Mouse (Mus musculus) liver, embryonic 12.5 days (tissue): ENCODE measurements around the gene Mtmr10. TPM values are rescaled to one million over a fixed set of nuclear protein-coding genes. Genes with fewer than 3 reads are reported as not detected.

Source experiments
- ATAC-seq: fragments of 200-750 bp; cut with Nextera tagmentation; 2 replicates; pipeline ENCODE4 v1.8.0; 2017; ENCODE audit warnings: moderate number of reproducible peaks, mild to moderate bottlenecking, moderate library complexity
- H3K27ac ChIP-seq: fragments of 300-500 bp; sonication (generic); 2 replicates; pipeline ENCODE4 v1.5.1; 2016; ENCODE audit warnings: mild to moderate bottlenecking
- H3K27me3 ChIP-seq: fragments of 300-500 bp; sonication (generic); replicated peaks from 2 replicates; pipeline ENCODE4 v1.6.1; 2016; ENCODE audit warnings: mild to moderate bottlenecking, moderate library complexity
- H3K36me3 ChIP-seq: fragments of 300-500 bp; sonication (generic); 2 replicates; pipeline ENCODE4 v1.6.1; 2016; ENCODE audit warnings: mild to moderate bottlenecking, moderate library complexity
- H3K4me1 ChIP-seq: fragments of 300-500 bp; sonication (generic); 2 replicates; pipeline ENCODE4 v1.6.1; 2016
- H3K4me2 ChIP-seq: fragments of 300-500 bp; sonication (generic); 2 replicates; pipeline ENCODE4 v1.6.1; 2016; ENCODE audit warnings: mild to moderate bottlenecking, moderate library complexity
- H3K4me3 ChIP-seq: fragments of 300-500 bp; sonication (generic); 2 replicates; pipeline ENCODE4 v1.5.1; 2016; ENCODE audit warnings: mild to moderate bottlenecking, moderate library complexity
- H3K9ac ChIP-seq: fragments of 300-500 bp; sonication (generic); 2 replicates; pipeline ENCODE4 v1.6.1; 2016; ENCODE audit warnings: mild to moderate bottlenecking, moderate library complexity
- H3K9me3 ChIP-seq: fragments of 300-500 bp; sonication (generic); replicated peaks from 2 replicates; pipeline ENCODE4 v1.6.1; 2016; ENCODE audit warnings: mild to moderate bottlenecking, moderate library complexity
- WGBS: fragments of 180-500 bp; shearing (Covaris S2); methylation state at CpG from one replicate; pipeline ENCODE4 v1.1.7; 2016; ENCODE audit not compliant: insufficient replicate concordance; 5-methylcytosine and 5-hydroxymethylcytosine counted together
- polyA plus RNA-seq: library from polyadenylated mRNA; unstranded; fragments of >200 nt; fragmentation: Nextera tagmentation; extraction: Ambion mirVana; gene quantifications from 2 replicates; pipeline ENCODE4 v1.2.1, GENCODE M21; 2016

Mtmr10 gene
- polyA plus RNA-seq, 1 experiment from 2014 or later: 4.1 TPM

GRCm38 (mm10) chr7:64356661-64357060 is 69.2 kb downstream of the Mtmr10 start:
- Histone ChIP-seq H3K27me3 (no peaks in the 10 kb centered on the region), H3K4me3 (no peak overlapping the region), H3K4me2 (no peak overlapping the region), H3K4me1 (peaks cover 10% of the 10 kb centered on the region), H3K9me3 (no peaks in the 10 kb centered on the region), H3K9ac (no peak overlapping the region), H3K36me3 (peaks cover 66% of the 10 kb centered on the region), H3K27ac (no peak overlapping the region)
- 77% methylated on average over 5 of the region's 5 CpGs for WGBS
- ATAC-seq: no peak

DNA sequence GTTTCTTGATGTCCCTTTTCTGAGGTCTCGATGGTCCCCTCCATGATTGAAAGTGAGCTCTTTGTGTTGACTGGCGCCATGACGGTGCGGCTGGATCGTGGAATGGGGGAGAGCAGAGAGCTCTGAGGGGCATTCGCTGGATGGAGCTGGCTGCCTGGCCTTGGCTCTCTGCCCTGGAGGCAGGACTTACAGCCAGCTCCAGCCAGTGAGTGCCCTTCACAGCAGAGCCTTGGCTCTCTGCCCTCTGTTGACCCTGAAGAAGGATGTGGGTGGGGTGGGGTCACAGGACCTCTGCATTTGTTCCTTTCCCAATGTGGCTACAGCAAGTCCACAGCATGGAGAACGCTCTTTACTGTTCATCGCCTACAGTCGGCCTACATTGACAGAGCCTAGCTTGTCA is 70.0 kb downstream of the Mtmr10 start:
- H3K36me3 ChIP-seq: peaks cover 72% of the 10 kb centered on the region
- WGBS: 85% methylated on average over 9 of the region's 9 CpGs
- H3K9me3 ChIP-seq: no peaks in the 10 kb centered on the region
- H3K27ac ChIP-seq: no peak overlapping the region
- H3K4me2 ChIP-seq: no peak overlapping the region
- no peak overlapping the region for H3K9ac ChIP-seq
- peaks cover 10% of the 10 kb centered on the region for H3K4me1 ChIP-seq
- no peak overlapping the region for H3K4me3 ChIP-seq
- no peak for ATAC-seq
- no peaks in the 10 kb centered on the region for H3K27me3 ChIP-seq

GRCm38 (mm10) chr7:64358666-64359065 is 71.2 kb downstream of the Mtmr10 start:
- WGBS: 75% methylated on average over 6 of the region's 6 CpGs
- H3K4me3 ChIP-seq: no peak overlapping the region

GRCm38 (mm10) chr7:64359943-64360585 is 72.6 kb downstream of the Mtmr10 start:
- WGBS: 75% methylated on average over 20 of the region's 20 CpGs
- no peak for ATAC-seq
- no peak overlapping the region for H3K27ac ChIP-seq

More at GRCm38 (mm10) chr7:64358666-64359065, 71.2 kb downstream of the Mtmr10 start:
- Histone ChIP-seq H3K4me2 (no peak overlapping the region), H3K36me3 (peaks cover 72% of the 10 kb centered on the region), H3K4me1 (peaks cover 10% of the 10 kb centered on the region), H3K27ac (no peak overlapping the region), H3K27me3 (no peaks in the 10 kb centered on the region), H3K9me3 (no peaks in the 10 kb centered on the region), H3K9ac (no peak overlapping the region)
- ATAC-seq: no peak

GRCm38 (mm10) chr7:64360586-64360945 is 73.1 kb downstream of the Mtmr10 start:
- H3K36me3 ChIP-seq: peaks cover 83% of the 10 kb centered on the region
- peaks cover 10% of the 10 kb centered on the region for H3K4me1 ChIP-seq
- H3K4me3 ChIP-seq: no peak overlapping the region
- WGBS: 66% methylated on average over 3 of the region's 3 CpGs
- no peaks in the 10 kb centered on the region for H3K9me3 ChIP-seq
- ATAC-seq: no peak
- H3K4me2 ChIP-seq: no peak overlapping the region
- H3K27ac ChIP-seq: 0 out of 2 replicates have a peak overlapping the region, but pooled peaks have one; percentile 1
- H3K27me3 ChIP-seq: no peaks in the 10 kb centered on the region
- 0 out of 2 replicates have a peak overlapping the region, but pooled peaks have one; percentile 22 for H3K9ac ChIP-seq

More at GRCm38 (mm10) chr7:64359943-64360585, 72.6 kb downstream of the Mtmr10 start:
- Histone ChIP-seq H3K9ac (0 out of 2 replicates have a peak overlapping the region, but pooled peaks have one; percentile 22), H3K4me2 (no peak overlapping the region), H3K27me3 (no peaks in the 10 kb centered on the region), H3K4me1 (peaks cover 10% of the 10 kb centered on the region), H3K4me3 (no peak overlapping the region), H3K9me3 (no peaks in the 10 kb centered on the region), H3K36me3 (peaks cover 81% of the 10 kb centered on the region)

GRCm38 (mm10) chr7:64365863-64366262 is 78.4 kb downstream of the Mtmr10 start:
- WGBS: 88% methylated on average over 5 of the region's 5 CpGs
- Histone ChIP-seq H3K9me3 (no peaks in the 10 kb centered on the region), H3K4me3 (no peak overlapping the region), H3K36me3 (peaks cover 76% of the 10 kb centered on the region), H3K4me1 (peaks cover under 1% of the 10 kb centered on the region; the same call in 1 of the 2 replicates), H3K27me3 (no peaks in the 10 kb centered on the region), H3K4me2 (no peak overlapping the region), H3K9ac (no peak overlapping the region), H3K27ac (no peak overlapping the region)
- ATAC-seq: no peak

- H3K9me3 ChIP-seq: no peaks in the 10 kb centered on the region
- H3K4me2 ChIP-seq: no peak overlapping the region
- WGBS: 82% methylated on average over 6 of the region's 6 CpGs
- no peak for ATAC-seq
- no peaks in the 10 kb centered on the region for H3K27me3 ChIP-seq
- no peak overlapping the region for H3K9ac ChIP-seq
- H3K27ac ChIP-seq: no peak overlapping the region
- H3K4me1 ChIP-seq: peaks cover 6% of the 10 kb centered on the region
- no peak overlapping the region for H3K4me3 ChIP-seq
- H3K36me3 ChIP-seq: peaks cover 39% of the 10 kb centered on the region
Measured at GRCm38 (mm10) chr7:64369841-64370240, 82.4 kb downstream of the Mtmr10 start.

GRCm38 (mm10) chr7:64371940-64372878 is 84.8 kb downstream of the Mtmr10 start:
- Histone ChIP-seq H3K4me3 (no peak overlapping the region), H3K9me3 (no peaks in the 10 kb centered on the region), H3K27me3 (no peaks in the 10 kb centered on the region), H3K9ac (no peak overlapping the region), H3K4me1 (peaks cover 6% of the 10 kb centered on the region), H3K4me2 (peak overlapping the region; percentile 78; the same call in 1 of the 2 replicates), H3K36me3 (peaks cover 34% of the 10 kb centered on the region), H3K27ac (no peak overlapping the region)
- no peak for ATAC-seq
- 81% methylated on average over 23 of the region's 23 CpGs for WGBS

DNA sequence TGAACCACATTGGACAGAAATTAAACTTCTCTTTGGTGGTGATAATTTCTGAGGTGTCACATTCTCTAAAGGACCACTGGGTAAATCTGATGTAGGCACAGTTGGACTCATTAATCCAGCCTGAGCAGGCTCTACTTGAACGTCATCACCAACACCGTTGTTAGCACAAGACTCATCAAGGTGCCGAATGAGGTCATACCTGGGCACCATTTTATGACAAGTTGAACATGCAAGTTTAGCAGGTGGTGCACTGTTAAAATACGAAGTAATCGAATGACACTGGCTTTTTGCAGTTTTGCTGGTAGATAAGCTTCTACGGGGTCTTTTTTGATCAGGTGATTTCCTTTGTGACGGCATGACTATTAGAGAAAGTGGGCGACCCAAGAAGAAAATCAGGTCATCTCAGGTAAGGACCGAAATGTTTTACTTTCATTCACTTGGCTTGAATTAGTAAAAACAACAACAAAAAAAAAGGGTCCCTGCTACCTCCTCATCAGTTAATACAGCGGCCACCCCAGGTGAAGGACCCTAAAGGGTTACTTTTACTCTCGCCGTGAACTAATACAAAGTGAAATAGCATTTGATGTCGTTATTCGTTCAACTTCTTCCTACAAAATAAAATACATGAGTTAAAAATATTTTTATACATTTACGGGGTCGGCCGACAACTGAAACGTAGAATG is 85.8 kb downstream of the Mtmr10 start:
- Histone ChIP-seq H3K4me2 (peak overlapping the region; percentile 78), H3K4me1 (peaks cover 6% of the 10 kb centered on the region), H3K27ac (peak overlapping the region; percentile 89), H3K9ac (peak overlapping the region; percentile 81), H3K4me3 (peak overlapping the region; percentile 75), H3K27me3 (no peaks in the 10 kb centered on the region), H3K36me3 (peaks cover 43% of the 10 kb centered on the region), H3K9me3 (no peaks in the 10 kb centered on the region)
- ATAC-seq: 0 out of 2 replicates have a peak, but pooled peaks have one; percentile 16
- 10% methylated on average over 18 of the region's 18 CpGs for WGBS

- H3K9ac ChIP-seq: peak within 1 kb of the TSS; percentile 81
- peak within 1 kb of the TSS; percentile 89 for H3K27ac ChIP-seq
- peak; percentile 94 for ATAC-seq
- H3K36me3 ChIP-seq: peaks cover 43% of the 10 kb centered on the region
- H3K9me3 ChIP-seq: no peaks in the 10 kb centered on the region
- peaks cover 6% of the 10 kb centered on the region for H3K4me1 ChIP-seq
- H3K4me2 ChIP-seq: peak within 1 kb of the TSS; percentile 78
- peak within 1 kb of the TSS; percentile 75 for H3K4me3 ChIP-seq
- 4% methylated on average over 27 of the region's 27 CpGs for WGBS
- H3K27me3 ChIP-seq: no peaks in the 10 kb centered on the region
Measured at GRCm38 (mm10) chr7:64373830-64374562, 86.5 kb downstream of the Mtmr10 start, which contains the start of gene Fan1. Gene Fan1 (minus strand): TSS chr7:64374095.
